Mouse (Mus musculus): ENCODE measurements around the gene Cers3. TPM values are rescaled to one million over a fixed set of nuclear protein-coding genes. Genes with fewer than 3 reads are reported as not detected.

Cers3 gene
- polyA plus RNA-seq, 1 experiment from 2014 or later = 0.37 TPM

DNA sequence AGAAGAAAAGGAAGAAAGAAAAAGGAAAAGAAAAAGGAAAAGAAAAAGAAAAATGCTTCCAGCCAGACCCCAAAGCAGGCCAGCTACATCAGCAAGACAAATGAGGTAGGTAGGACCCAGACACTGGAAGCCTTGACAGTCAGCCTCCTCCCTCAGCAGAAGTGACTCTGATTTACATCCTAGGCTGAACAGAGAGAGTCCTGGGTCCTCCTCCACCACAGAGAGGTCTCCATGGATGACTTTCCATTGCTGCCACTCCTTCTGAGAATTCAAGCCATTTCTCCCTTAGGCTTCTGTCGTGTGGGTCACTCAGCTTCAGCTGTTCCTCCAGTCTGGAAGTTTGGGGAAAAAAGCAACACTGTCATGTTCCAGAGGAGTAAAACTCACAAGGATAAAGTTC, 68.0 kb downstream of the Cers3 start:
- WGBS = 80% methylated on average over 1 of the region's 1 CpGs
- no peaks in the 10 kb centered on the region; the same call in 1 of the 2 replicates for H3K4me1 ChIP-seq
- no peaks in the 10 kb centered on the region for H3K36me3 ChIP-seq
- H3K27ac ChIP-seq (replicated peaks) = no peak overlapping the region
- H3K9ac ChIP-seq (replicated peaks) = no peak overlapping the region
- H3K4me2 ChIP-seq = no peak overlapping the region
- H3K9me3 ChIP-seq (replicated peaks) = no peaks in the 10 kb centered on the region
- ATAC-seq (ENCODE audit: low FRiP score) = no peak
- no peaks in the 10 kb centered on the region for H3K27me3 ChIP-seq (replicated peaks)
- H3K4me3 ChIP-seq (replicated peaks) = no peak overlapping the region

GRCm38 (mm10) chr7:66812289-66812688, 69.0 kb downstream of the Cers3 start:
- Histone ChIP-seq H3K4me3 (replicated peaks) (no peak overlapping the region), H3K9ac (replicated peaks) (no peak overlapping the region), H3K4me1 (no peaks in the 10 kb centered on the region; the same call in 1 of the 2 replicates), H3K27ac (replicated peaks) (no peak overlapping the region), H3K9me3 (replicated peaks) (no peaks in the 10 kb centered on the region), H3K36me3 (no peaks in the 10 kb centered on the region), H3K4me2 (no peak overlapping the region), H3K27me3 (replicated peaks) (no peaks in the 10 kb centered on the region)
- 93% methylated on average over 4 of the region's 4 CpGs for WGBS
- no peak for ATAC-seq (ENCODE audit: low FRiP score)

GRCm38 (mm10) chr7:66812737-66813136, 69.4 kb downstream of the Cers3 start:
- Histone ChIP-seq H3K36me3 (no peaks in the 10 kb centered on the region), H3K9me3 (replicated peaks) (no peaks in the 10 kb centered on the region), H3K27me3 (replicated peaks) (no peaks in the 10 kb centered on the region), H3K27ac (replicated peaks) (no peak overlapping the region), H3K9ac (replicated peaks) (no peak overlapping the region), H3K4me3 (replicated peaks) (no peak overlapping the region), H3K4me2 (no peak overlapping the region), H3K4me1 (no peaks in the 10 kb centered on the region; the same call in 1 of the 2 replicates)
- WGBS = 44% methylated on average over 9 of the region's 9 CpGs
- ATAC-seq (ENCODE audit: low FRiP score) = no peak

GRCm38 (mm10) chr7:66813172-66813571, 69.9 kb downstream of the Cers3 start:
- no peaks in the 10 kb centered on the region for H3K9me3 ChIP-seq (replicated peaks)
- no peaks in the 10 kb centered on the region for H3K27me3 ChIP-seq (replicated peaks)
- 84% methylated on average over 1 of the region's 1 CpGs for WGBS
- no peak overlapping the region for H3K9ac ChIP-seq (replicated peaks)
- no peaks in the 10 kb centered on the region; the same call in 1 of the 2 replicates for H3K4me1 ChIP-seq
- ATAC-seq (ENCODE audit: low FRiP score) = no peak
- no peak overlapping the region for H3K4me3 ChIP-seq (replicated peaks)
- no peak overlapping the region for H3K4me2 ChIP-seq
- H3K27ac ChIP-seq (replicated peaks) = no peak overlapping the region
- no peaks in the 10 kb centered on the region for H3K36me3 ChIP-seq

DNA sequence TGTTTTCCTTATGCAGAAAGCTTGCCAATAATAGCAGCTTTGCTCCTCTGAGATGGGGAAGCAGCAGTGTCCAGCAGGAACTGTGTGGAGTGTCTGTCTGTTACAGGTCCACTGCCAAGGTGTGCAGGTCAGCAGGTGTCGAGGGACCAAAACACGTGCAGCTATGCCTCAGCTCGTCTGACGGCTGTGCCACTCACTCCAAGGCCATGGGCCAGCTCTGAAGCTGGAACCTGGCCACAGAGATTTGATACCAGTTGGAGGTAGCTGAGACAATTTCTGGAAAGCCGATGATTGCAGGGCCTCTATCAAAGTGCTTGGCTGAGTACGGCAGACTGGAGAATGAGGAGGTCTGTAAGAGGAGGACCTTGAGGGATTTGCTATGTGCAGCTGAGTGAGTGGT, 72.2 kb downstream of the Cers3 start:
- no peak overlapping the region for H3K9ac ChIP-seq (replicated peaks)
- ATAC-seq (ENCODE audit: low FRiP score) = no peak
- H3K36me3 ChIP-seq = no peaks in the 10 kb centered on the region
- no peak overlapping the region for H3K27ac ChIP-seq (replicated peaks)
- 89% methylated on average over 6 of the region's 6 CpGs for WGBS
- H3K4me2 ChIP-seq = no peak overlapping the region
- H3K4me1 ChIP-seq = no peaks in the 10 kb centered on the region; the same call in 1 of the 2 replicates
- no peaks in the 10 kb centered on the region for H3K9me3 ChIP-seq (replicated peaks)
- H3K27me3 ChIP-seq (replicated peaks) = no peaks in the 10 kb centered on the region
- H3K4me3 ChIP-seq (replicated peaks) = no peak overlapping the region

DNA sequence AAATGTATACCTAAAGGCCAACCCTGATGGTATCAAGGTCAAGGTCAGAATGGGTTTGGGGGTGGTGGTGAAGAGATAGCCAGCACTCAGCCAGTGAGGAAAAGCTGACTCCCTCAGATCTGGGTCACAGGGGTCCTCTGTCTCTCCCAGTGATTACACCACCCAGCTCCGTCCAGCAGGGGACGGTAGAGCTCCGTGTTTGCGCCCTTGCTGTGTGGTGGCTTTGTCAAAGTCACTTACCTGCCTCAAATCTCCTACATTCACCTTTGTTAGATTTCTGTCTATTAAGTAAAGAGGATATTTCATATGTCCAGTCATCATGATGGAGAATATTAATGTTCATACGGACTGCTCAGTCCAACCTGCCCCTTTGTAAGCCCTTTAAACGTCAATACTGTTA, 76.7 kb downstream of the Cers3 start:
- Histone ChIP-seq H3K9me3 (replicated peaks) (no peaks in the 10 kb centered on the region), H3K36me3 (no peaks in the 10 kb centered on the region), H3K4me2 (no peak overlapping the region), H3K9ac (replicated peaks) (no peak overlapping the region), H3K4me3 (replicated peaks) (no peak overlapping the region), H3K27me3 (replicated peaks) (no peaks in the 10 kb centered on the region), H3K4me1 (no peaks in the 10 kb centered on the region), H3K27ac (replicated peaks) (no peak overlapping the region)
- no peak for ATAC-seq (ENCODE audit: low FRiP score)
- 25% methylated on average over 6 of the region's 6 CpGs for WGBS

DNA sequence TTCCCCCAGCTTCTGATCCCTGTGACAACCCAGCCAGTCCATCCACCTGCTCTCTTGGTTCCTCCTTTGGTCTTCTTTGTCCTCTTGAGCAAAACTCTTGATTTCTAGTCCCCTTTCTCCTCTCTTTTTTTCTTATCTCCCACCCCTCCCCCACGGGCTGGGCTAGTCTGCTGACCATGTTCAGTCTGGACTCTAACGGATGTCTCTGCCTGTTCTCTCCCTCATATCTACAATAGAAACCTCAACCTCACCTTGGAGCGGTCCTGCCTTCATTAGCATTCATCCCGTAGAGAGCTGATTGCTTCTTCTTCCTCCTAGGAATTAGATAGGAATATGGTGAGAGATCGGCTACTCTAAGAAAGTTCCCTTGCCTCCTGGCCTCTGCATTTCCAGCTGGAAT, 87.5 kb downstream of the Cers3 start:
- no peaks in the 10 kb centered on the region for H3K36me3 ChIP-seq
- no peaks in the 10 kb centered on the region for H3K9me3 ChIP-seq (replicated peaks)
- H3K4me2 ChIP-seq = no peak overlapping the region
- ATAC-seq (ENCODE audit: low FRiP score) = no peak
- no peak overlapping the region for H3K27ac ChIP-seq (replicated peaks)
- no peak overlapping the region for H3K9ac ChIP-seq (replicated peaks)
- no peak overlapping the region for H3K4me3 ChIP-seq (replicated peaks)
- H3K27me3 ChIP-seq (replicated peaks) = peaks cover 3% of the 10 kb centered on the region; the same call in 1 of the 2 replicates
- 82% methylated on average over 5 of the region's 5 CpGs for WGBS
- no peaks in the 10 kb centered on the region for H3K4me1 ChIP-seq

DNA sequence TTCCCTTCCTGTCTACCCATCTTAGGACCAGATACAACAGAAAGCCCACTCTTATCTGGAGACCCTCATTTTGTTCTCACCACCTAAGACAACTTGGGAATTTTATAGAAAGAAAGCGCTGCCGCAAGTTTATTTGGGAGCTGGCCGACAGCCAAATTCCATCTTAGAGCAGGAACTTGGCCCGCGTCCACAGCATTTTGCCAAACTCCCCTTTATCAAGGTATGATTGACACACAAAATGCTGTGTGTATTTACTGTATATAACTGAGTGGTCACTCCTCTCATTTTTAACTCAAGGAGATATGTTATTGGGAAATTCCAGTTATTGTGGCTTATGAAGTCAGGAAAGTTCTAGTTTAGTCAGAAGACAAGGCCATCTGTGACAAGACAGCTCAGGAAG, 88.0 kb downstream of the Cers3 start:
- no peak for ATAC-seq (ENCODE audit: low FRiP score)
- H3K36me3 ChIP-seq = no peaks in the 10 kb centered on the region
- 67% methylated on average over 5 of the region's 5 CpGs for WGBS

GRCm38 (mm10) chr7:66839463-66840007, 96.2 kb downstream of the Cers3 start, which contains the start of gene Adamts17:
Adamts17 (plus strand) TSS chr7:66839735.
- ATAC-seq (ENCODE audit: low FRiP score) = peak; percentile 99
- Histone ChIP-seq H3K9me3 (replicated peaks) (no peaks in the 10 kb centered on the region), H3K4me3 (replicated peaks) (peak within 1 kb of the TSS; percentile 75), H3K27ac (replicated peaks) (peak within 1 kb of the TSS; percentile 80), H3K4me2 (peak within 1 kb of the TSS; percentile 99), H3K27me3 (replicated peaks) (peaks cover 11% of the 10 kb centered on the region), H3K9ac (replicated peaks) (peak within 1 kb of the TSS; percentile 77), H3K36me3 (no peaks in the 10 kb centered on the region), H3K4me1 (peaks cover 23% of the 10 kb centered on the region)
- under 1% methylated on average over 30 of the region's 30 CpGs for WGBS

More for the DNA sequence above, 88.0 kb downstream of the Cers3 start:
- no peak overlapping the region for H3K27ac ChIP-seq (replicated peaks)
- H3K9me3 ChIP-seq (replicated peaks) = no peaks in the 10 kb centered on the region
- H3K4me2 ChIP-seq = no peak overlapping the region
- peaks cover 3% of the 10 kb centered on the region; the same call in 1 of the 2 replicates for H3K27me3 ChIP-seq (replicated peaks)
- H3K9ac ChIP-seq (replicated peaks) = no peak overlapping the region
- H3K4me3 ChIP-seq (replicated peaks) = no peak overlapping the region
- H3K4me1 ChIP-seq = no peaks in the 10 kb centered on the region

GRCm38 (mm10) chr7:66840008-66840719, 96.9 kb downstream of the Cers3 start:
- WGBS = under 1% methylated on average over 68 of the region's 76 CpGs
- H3K27me3 ChIP-seq (replicated peaks) = peaks cover 9% of the 10 kb centered on the region
- peak overlapping the region; percentile 99 for H3K4me2 ChIP-seq
- ATAC-seq (ENCODE audit: low FRiP score) = peak; percentile 70
- peak overlapping the region; percentile 77 for H3K9ac ChIP-seq (replicated peaks)
- no peaks in the 10 kb centered on the region for H3K36me3 ChIP-seq
- H3K27ac ChIP-seq (replicated peaks) = peak overlapping the region; percentile 80
- peak overlapping the region; percentile 75 for H3K4me3 ChIP-seq (replicated peaks)
- H3K4me1 ChIP-seq = peaks cover 23% of the 10 kb centered on the region
- H3K9me3 ChIP-seq (replicated peaks) = no peaks in the 10 kb centered on the region

DNA sequence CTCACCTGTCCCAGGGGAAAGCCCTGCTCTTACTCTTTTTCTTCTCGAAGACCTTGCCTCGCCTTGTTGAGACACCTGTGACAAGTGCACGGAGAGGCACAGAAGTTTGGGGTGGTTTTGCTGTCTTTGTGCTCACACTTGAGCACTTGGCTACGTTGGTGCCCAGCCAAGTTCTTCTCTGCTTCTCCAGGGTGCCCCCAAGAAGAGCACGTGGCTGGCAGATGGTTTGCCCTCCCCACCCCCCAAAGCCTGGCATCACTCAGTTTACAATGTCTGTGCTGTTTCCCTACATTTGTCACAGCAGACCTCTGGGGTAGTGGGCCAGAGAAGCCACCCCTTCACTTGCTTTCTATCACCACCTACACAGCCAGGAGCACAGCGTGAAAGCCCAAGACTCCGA, 97.9 kb downstream of the Cers3 start:
- peaks cover 8% of the 10 kb centered on the region for H3K27me3 ChIP-seq (replicated peaks)
- H3K27ac ChIP-seq (replicated peaks) = no peak overlapping the region
- no peak for ATAC-seq (ENCODE audit: low FRiP score)
- H3K4me3 ChIP-seq (replicated peaks) = peak overlapping the region; percentile 75
- 74% methylated on average over 7 of the region's 7 CpGs for WGBS
- peaks cover 23% of the 10 kb centered on the region for H3K4me1 ChIP-seq
- no peaks in the 10 kb centered on the region for H3K9me3 ChIP-seq (replicated peaks)
- no peak overlapping the region for H3K9ac ChIP-seq (replicated peaks)
- H3K36me3 ChIP-seq = no peaks in the 10 kb centered on the region
- peak overlapping the region; percentile 99 for H3K4me2 ChIP-seq

DNA sequence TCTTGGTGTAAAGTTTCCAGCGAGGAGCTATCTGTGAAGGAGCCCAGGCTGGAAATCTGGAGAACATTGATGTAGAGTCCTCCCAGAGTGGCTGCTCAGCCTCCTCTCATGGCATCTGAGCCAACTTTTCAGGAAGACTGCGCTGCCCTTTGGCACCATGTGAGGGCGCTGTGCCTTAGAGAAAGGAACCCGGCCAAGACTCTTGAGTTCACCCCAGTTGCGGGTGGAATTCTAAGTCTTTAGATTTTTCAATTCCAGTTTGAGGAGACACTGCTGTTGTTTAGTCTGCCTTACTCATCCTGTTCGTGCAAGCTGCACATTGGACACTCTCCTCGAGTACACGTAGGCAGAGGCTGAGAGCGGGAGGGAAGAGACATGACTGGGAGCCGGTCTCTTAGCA, 98.7 kb downstream of the Cers3 start:
- H3K9ac ChIP-seq (replicated peaks) = no peak overlapping the region
- peak overlapping the region; percentile 99; the same call in 1 of the 2 replicates for H3K4me2 ChIP-seq

More for the DNA sequence above, 98.7 kb downstream of the Cers3 start:
- no peaks in the 10 kb centered on the region for H3K36me3 ChIP-seq
- no peak overlapping the region for H3K4me3 ChIP-seq (replicated peaks)
- 60% methylated on average over 10 of the region's 10 CpGs for WGBS
- no peaks in the 10 kb centered on the region for H3K9me3 ChIP-seq (replicated peaks)
- H3K27me3 ChIP-seq (replicated peaks) = peaks cover 8% of the 10 kb centered on the region
- no peak for ATAC-seq (ENCODE audit: low FRiP score)
- H3K27ac ChIP-seq (replicated peaks) = no peak overlapping the region
- peaks cover 23% of the 10 kb centered on the region for H3K4me1 ChIP-seq
